Mouse (Mus musculus): ENCODE data around the gene Cdh9. TPM values are rescaled to one million over a fixed set of nuclear protein-coding genes. Genes with fewer than 3 reads are reported as not detected.
A peak's percentile ranks its signal among the peaks of the same experiment; 100 is the strongest.

Gene Cdh9
- 10 to 100 TPM; 15.6 to 21.1 TPM for total RNA-seq (2021)
- long read RNA-seq, experiment 1, transcript Cdh9-202 (12 exons, 3,539 nt) = major isoform, 12 of 24 reads
- long read RNA-seq, experiment 1, partial matches to known transcripts = 4 of 24 reads
- long read RNA-seq, experiment 1, other reads (novel, unspliced or antisense) = 8 of 24 reads
- long read RNA-seq, experiment 2, transcript Cdh9-202 (12 exons, 3,539 nt) = major isoform, 5 of 12 reads
- long read RNA-seq, experiment 2, partial matches to known transcripts = 3 of 12 reads
- long read RNA-seq, experiment 2, other reads (novel, unspliced or antisense) = 4 of 12 reads

DNA sequence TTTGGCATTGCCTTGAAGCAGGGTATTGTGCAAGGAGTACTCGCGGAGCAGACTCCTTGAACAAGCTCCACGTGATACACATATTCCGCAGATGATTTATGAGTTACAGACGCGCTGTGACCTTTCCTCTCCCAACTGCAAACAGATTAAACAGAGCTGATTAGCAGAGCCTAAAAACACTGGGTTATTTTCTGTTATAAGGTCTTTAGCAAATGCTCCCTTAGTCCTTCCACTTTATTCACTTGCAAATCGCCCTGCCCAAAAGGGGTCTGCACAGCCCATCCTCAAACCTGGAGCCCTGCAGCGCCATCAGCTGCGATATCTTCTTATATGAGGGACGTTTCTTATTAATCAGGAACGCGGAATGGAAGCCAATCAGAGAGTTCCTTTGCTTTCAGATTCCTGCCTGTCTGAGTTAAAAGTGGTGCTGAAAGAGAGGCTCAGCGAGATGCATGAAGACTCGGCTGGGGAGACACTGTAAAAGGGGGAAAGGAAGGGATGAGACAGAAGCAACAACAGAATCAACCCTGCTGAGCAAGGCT lies at the start of gene Cdh9:
TSS of gene Cdh9 (plus strand) at position 287 of the 542 bp plus-strand sequence.
- intact Hi-C loops (cut with DNase I) = no loop called here
- peak; percentile 20 to 49 for DNase-seq (ENCODE audit: low spot score in 2 of 2)

DNA sequence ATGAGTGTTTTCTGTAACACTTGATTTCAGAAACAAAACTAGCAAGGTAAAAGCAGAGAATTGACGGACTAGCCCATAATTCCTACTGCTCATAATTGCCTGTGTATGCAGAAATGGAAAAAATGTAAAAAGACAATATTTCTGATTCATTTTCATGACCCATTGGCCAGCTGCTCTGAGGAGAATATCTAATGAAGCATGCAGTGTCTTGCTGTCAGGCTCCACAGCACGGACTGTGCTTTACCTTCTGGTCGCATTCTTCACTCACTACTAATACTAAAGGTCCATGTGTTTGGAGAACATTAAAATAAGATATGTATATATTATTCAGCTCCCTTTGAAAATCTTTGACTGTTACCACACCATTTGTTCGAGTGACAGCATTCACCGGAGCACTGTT lies 49.5 kb upstream of the Cdh9 start:
- intact Hi-C loops (cut with DNase I) = no loop called here
- no peak for DNase-seq (ENCODE audit: low spot score in 2 of 2)

DNA sequence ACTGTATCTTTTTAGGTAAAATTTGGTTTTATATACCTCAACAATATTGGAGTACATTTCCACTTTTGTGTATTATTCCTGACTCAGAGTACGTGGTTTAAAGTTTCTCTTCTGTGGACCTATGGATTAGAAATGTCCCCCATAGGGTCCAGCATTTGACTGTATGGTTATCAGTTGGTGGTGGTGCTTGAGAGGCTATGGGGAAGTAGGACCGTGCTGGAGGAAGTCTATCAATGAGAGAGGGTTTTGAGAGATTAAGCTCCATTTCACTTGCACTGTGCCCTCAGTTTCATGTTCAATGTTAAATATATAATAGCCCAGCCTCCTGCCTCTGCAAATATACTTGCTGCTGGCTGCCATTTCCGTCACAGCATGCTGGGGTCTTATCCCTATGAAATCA lies 28.7 kb upstream of the Cdh9 start:
- no peak for DNase-seq (ENCODE audit: low spot score in 2 of 2)
- intact Hi-C loops (cut with DNase I) = no loop called here

DNA sequence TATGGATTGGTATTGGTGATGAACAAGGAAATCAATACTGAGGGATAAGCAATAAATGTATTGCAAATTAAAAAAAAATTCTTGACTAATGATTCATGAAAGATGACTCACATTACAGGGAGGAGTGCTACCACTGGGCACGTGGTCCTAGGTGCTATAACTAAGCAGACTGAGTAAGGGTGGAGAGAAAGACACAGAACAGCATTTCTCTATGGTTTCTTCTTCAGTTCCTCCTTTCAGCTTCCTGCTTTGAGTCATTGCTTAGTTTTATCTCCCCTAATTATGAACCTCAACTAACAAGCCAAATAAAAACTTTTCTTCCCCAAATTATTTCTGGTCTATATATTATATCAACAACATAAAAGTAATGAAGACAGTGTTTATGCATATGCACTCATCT lies 26.2 kb upstream of the Cdh9 start:
- no peak for DNase-seq (ENCODE audit: low spot score in 2 of 2)
- intact Hi-C loops (cut with DNase I) = no loop called here

DNA sequence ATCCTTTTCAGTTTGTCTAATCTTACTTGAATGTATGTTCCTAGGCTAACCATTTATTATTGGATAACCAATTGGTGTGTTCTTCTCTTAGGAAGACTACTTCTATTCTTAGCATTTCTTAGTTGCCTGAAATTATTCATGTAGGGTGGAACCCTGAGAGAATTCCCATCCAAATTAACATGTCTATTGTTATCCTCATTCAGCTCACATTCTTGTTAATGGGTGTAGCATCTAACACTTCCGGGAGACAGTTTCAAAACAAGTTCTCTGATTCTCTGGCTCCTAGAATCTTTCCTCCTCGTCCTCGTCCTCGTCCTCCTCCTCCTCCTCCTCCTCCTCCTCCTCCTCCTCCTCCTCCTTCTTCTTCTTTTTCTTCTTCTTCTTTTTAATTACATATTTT lies 10.5 kb downstream of the Cdh9 start:
- DNase-seq (ENCODE audit: low spot score in 2 of 2) = no peak
- intact Hi-C loops (cut with DNase I) = no loop called here

DNA sequence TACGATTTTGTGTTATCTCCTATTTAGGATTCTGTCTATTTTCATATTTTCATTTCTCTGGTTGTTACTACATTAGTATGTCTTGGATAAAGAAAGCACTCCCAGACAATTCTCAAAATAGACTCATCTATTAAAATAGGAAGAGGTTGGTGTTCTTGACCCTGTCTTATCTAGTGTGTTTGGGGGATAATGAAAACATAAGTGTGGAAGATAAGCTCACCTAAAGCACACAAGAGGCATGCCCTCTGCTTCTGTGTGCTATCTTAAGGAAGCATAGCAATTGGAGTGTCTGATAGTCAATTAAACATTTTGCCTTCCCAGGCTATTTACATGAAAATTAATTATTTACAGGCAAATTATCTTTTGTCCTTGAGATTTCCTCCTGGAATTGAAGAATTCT lies 18.1 kb downstream of the Cdh9 start:
- intact Hi-C loops (cut with DNase I) = no loop called here
- no peak for DNase-seq (ENCODE audit: low spot score in 2 of 2)

DNA sequence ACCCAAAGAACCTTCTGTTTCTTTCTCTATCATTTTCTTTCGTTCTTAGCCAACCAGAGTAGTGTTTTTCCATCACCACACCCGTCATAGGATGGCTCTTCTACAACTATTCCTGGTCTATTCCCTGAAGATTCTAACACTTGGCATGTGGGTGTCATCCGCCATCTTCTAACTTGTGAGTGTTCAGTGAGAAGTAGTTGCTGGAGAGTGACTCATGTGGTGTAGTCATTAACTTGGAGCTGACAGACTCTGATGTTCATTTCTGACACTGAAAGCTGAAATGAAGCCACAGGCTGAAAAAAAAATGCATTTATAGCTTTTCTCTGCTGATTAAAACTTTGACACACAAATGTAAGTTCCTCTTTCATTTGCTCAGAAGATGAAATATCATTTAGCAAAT lies 34.7 kb downstream of the Cdh9 start:
- peak; percentile 15 to 61 for DNase-seq (ENCODE audit: low spot score in 2 of 2)
- intact Hi-C loops (cut with DNase I) = no loop called here

DNA sequence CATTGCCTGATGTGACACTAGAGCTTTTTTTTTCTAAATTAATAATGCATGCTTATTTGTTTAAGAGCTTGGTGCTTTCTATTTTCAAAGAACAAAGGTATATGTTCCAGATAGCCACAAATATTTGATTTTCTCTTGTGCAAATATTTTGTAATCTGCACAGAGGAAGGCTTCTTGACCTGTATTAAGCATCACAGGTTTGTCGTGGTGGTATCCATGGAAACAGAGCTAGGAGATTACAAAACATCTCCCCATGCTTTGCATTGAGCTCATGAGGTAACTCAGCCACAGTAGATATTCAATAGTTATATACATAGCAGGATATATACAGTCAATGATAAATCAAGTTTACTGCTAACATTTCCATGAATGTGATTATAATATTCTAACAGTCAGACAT lies 56.0 kb downstream of the Cdh9 start:
- intact Hi-C loops (cut with DNase I) = no loop called here

DNA sequence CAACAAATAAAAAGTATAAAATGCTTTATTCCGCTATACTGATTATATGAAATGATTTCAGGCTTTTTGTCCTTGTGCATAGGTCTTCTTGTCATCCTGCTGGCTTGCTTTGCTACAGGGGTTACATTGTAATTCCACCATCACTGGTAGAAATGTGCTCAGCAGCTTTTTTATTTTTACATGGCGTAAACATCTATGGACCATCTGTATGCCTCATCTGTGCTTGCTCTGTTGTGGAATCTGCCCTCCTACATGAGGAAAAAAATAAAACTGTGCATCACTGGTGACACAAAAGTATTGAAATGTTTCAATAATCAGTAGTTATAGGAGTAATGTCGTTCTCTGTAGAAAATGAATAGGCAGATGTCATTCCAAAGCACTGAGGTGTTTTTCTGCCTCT lies 64.3 kb downstream of the Cdh9 start:
- DNase-seq (ENCODE audit: low spot score in 2 of 2) = no peak

More for the DNA sequence above, 56.0 kb downstream of the Cdh9 start:
- no peak for DNase-seq (ENCODE audit: low spot score in 2 of 2)

DNA sequence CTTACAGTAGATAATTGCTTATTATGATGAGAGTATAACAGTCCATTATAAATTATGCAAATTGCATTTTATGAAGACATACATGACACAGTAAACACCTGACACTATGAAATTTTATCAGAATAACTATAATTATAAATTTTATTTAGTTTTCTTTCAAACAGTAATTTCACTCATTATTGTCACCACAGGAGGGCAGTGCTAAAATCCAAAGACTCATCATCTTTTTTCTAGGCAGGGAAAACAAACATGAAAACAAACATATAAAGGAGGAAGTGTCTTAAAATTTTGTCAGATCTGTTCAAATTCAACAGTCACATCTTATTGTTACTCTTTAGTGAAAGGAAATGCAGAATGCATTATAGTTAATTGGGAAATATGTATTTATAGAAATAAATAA lies 72.7 kb downstream of the Cdh9 start:
- intact Hi-C loops (cut with DNase I) = no loop called here
- no peak for DNase-seq (ENCODE audit: low spot score in 2 of 2)

More for the DNA sequence above, 64.3 kb downstream of the Cdh9 start:
- intact Hi-C loops (cut with DNase I) = no loop called here

DNA sequence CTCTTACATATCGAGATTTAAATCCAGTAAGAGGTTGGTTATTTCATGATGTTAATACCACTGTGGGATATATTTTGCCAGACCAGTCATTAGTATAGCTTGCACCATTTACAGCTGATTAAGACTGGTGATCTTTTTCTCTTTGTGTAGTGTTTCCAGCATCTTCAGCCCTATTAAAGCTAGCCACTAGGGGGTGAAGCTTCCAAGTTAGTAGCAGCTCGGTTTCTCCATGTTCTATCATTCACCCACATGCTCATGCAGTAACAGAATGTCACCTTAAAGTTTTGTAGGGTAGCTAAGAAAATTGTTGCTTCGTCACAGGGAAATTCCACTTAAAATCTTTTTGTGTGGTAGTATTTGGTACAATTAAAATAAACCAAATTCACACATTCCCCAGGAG lies 82.2 kb downstream of the Cdh9 start:
- DNase-seq (ENCODE audit: low spot score in 2 of 2) = no peak
- intact Hi-C loops (cut with DNase I) = no loop called here

DNA sequence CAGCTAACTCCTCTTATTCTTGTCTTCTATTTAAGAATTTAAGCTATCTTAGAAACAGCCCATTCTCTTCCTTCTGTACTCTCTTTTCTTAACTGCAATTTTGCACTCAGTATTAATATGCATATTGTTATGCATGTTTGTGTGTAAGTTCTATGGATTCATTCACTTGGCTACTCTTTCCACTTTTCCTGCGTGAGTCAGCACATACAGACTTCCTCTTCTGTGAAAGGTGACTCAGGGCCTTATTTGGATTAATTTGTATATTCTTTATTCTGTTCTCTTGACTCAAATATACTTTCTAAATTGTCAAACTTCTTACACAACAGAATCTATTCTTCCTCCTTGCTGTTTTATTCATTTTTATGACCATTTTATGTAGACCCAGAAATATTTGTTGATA lies 85.5 kb downstream of the Cdh9 start:
- intact Hi-C loops (cut with DNase I) = no loop called here
- DNase-seq (ENCODE audit: low spot score in 2 of 2) = no peak

DNA sequence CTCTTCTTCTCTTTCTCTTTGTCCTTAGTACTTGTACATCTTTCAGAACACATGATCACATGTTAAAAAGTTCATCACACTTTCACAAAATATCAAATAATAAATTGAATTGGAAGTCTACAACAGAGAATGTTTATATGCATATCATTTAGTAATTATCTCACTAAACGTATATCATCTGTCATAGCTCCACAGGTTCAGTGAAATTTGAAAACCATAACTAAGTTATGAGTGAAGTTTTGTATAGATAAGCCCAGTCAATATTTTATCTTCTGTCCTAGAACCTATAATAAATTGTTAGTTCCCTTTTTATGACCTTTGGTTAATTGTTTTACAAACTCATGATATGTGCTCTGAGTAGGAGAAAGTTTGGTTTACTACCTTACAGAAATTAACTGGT lies 106.2 kb downstream of the Cdh9 start:
- DNase-seq (ENCODE audit: low spot score in 2 of 2) = no peak
- intact Hi-C loops (cut with DNase I) = no loop called here

DNA sequence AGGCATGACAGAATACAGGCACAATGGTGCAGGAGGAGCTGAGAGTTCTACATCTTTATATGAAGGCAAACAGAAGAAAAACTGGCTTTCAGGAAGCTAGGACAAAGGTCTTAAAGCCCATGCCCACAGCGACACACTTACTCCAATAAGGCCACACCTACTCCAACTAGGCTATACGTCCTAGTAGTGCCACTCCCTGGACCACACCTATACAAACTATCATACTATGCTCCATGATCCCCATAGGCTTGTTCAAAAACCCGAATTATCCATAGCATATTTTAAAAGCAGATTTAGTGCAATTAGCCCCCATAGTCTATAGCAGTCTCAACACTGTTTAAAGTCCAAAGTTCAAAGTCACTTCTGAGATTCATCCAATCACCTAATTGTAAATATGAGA lies 154.0 kb downstream of the Cdh9 start:
- intact Hi-C loops (cut with DNase I) = no loop called here
- DNase-seq (ENCODE audit: low spot score in 2 of 2) = no peak

DNA sequence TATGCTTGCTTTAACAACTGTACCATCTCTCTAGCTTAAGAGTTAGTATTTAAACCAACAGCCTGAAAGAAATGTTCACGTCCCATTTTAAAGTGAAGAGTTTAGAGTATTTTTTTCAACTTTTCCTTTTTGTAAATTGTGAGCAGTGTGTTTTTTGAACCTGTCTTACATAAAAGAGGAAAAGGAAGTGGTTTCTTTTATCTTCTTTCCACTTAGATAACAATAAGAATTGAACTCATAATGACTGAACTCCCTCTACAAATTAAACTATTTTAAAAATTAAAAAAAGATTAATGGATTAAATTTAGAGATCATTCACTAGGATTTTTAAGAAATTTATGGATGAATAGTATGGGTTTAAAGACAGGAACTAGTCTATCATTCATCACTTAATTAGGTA lies 168.1 kb downstream of the Cdh9 start:
- intact Hi-C loops (cut with DNase I) = no loop called here
- no peak for DNase-seq (ENCODE audit: low spot score in 2 of 2)
